Mouse (Mus musculus) right cerebral cortex, postnatal 4 days (tissue): Measurements from ENCODE around the gene Trem3.

ENCODE experiments used
- DNase-seq: peaks from one replicate; pipeline ENCODE4 v3.0.0-alpha.2; 2022

Trem3 gene

GRCm38 (mm10) chr17:48272598-48272997, 25.0 kb downstream of the Trem3 start:
- DNase-seq, result no peak

- no peak for DNase-seq
These were observed 26.5 kb downstream of the Trem3 start for GRCm38 (mm10) chr17:48274098-48274497.

GRCm38 (mm10) chr17:48274885-48275284, 27.3 kb downstream of the Trem3 start:
- peak; percentile 86 for DNase-seq

- DNase-seq, result no peak
These were observed 28.2 kb downstream of the Trem3 start for GRCm38 (mm10) chr17:48275736-48276135.

GRCm38 (mm10) chr17:48278381-48278780, 30.8 kb downstream of the Trem3 start:
- DNase-seq, result no peak

GRCm38 (mm10) chr17:48279002-48279401, 31.4 kb downstream of the Trem3 start:
- DNase-seq, result no peak

- no peak for DNase-seq
These were observed 33.6 kb downstream of the Trem3 start for GRCm38 (mm10) chr17:48280943-48281738.

GRCm38 (mm10) chr17:48281739-48282085, 34.1 kb downstream of the Trem3 start:
- DNase-seq, result peak; percentile 11

- no peak for DNase-seq
These were observed 39.2 kb downstream of the Trem3 start for GRCm38 (mm10) chr17:48286765-48287164.

GRCm38 (mm10) chr17:48287276-48287675, 39.7 kb downstream of the Trem3 start:
- DNase-seq, result peak; percentile 30

GRCm38 (mm10) chr17:48293500-48294194, 46.1 kb downstream of the Trem3 start:
- no peak for DNase-seq

GRCm38 (mm10) chr17:48299203-48299602, 51.6 kb downstream of the Trem3 start, which contains the start of gene Treml2:
Gene Treml2, plus strand, starts transcription at chr17:48299498.
- DNase-seq, result no peak

GRCm38 (mm10) chr17:48299756-48300155, 52.2 kb downstream of the Trem3 start:
- DNase-seq, result no peak

GRCm38 (mm10) chr17:48300199-48300598, 52.6 kb downstream of the Trem3 start:
- no peak for DNase-seq

GRCm38 (mm10) chr17:48300861-48301260, 53.3 kb downstream of the Trem3 start:
- DNase-seq, result no peak

- no peak for DNase-seq
These were observed 54.2 kb downstream of the Trem3 start for GRCm38 (mm10) chr17:48301792-48302191.
